Mouse (Mus musculus) heart, postnatal 0 days (tissue): ENCODE data around the gene Dnaic2. TPM values are rescaled to one million over a fixed set of nuclear protein-coding genes. Genes with fewer than 3 reads are reported as not detected.

ENCODE experiments used
- ATAC-seq: fragments of 200-750 bp; cut with Nextera tagmentation; 2 replicates; pipeline ENCODE4 v1.8.0; 2017; ENCODE audit warnings: low read depth, moderate number of reproducible peaks, moderate library complexity; ENCODE audit not compliant: insufficient read depth
- DNase-seq: peaks from one replicate; pipeline ENCODE4 v3.0.0-alpha.2; 2016; ENCODE audit warnings: low spot score
- H3K27ac ChIP-seq: fragments of 300-500 bp; sonication (generic); 2 replicates; pipeline ENCODE4 v1.5.1; 2014; ENCODE audit warnings: low read depth, mild to moderate bottlenecking
- H3K27me3 ChIP-seq: fragments of 300-500 bp; sonication (generic); 2 replicates; pipeline ENCODE4 v1.6.1; 2014; ENCODE audit warnings: low read length, mixed read lengths; ENCODE audit not compliant: control insufficient read depth, insufficient read depth
- H3K36me3 ChIP-seq: fragments of 300-500 bp; sonication (generic); replicated peaks from 2 replicates; pipeline ENCODE4 v1.6.1; 2014; ENCODE audit warnings: low read length, mixed read lengths; ENCODE audit not compliant: control insufficient read depth, insufficient read depth
- H3K4me1 ChIP-seq: fragments of 300-500 bp; sonication (generic); 2 replicates; pipeline ENCODE4 v1.6.1; 2014; ENCODE audit warnings: antibody characterized with exemption; ENCODE audit not compliant: control insufficient read depth, insufficient read depth
- H3K4me2 ChIP-seq: fragments of 300-500 bp; sonication (generic); 2 replicates; pipeline ENCODE4 v1.6.1; 2014; ENCODE audit warnings: low read depth, mild to moderate bottlenecking, low read length, moderate library complexity
- H3K4me3 ChIP-seq: fragments of 300-500 bp; sonication (generic); 2 replicates; pipeline ENCODE4 v1.5.1; 2014; ENCODE audit warnings: low read depth, low read length
- H3K9ac ChIP-seq: fragments of 300-500 bp; sonication (generic); replicated peaks from 2 replicates; pipeline ENCODE4 v1.6.1; 2014; ENCODE audit warnings: low read depth, low read length, mixed read lengths
- H3K9me3 ChIP-seq: fragments of 300-500 bp; sonication (generic); replicated peaks from 2 replicates; pipeline ENCODE4 v1.6.1; 2016; ENCODE audit warnings: low read length; ENCODE audit not compliant: control insufficient read depth
- CTCF ChIP-seq: IDR thresholded peaks from 2 replicates; pipeline ENCODE4 v1.5.1; 2016; ENCODE audit warnings: antibody characterized with exemption, control low read depth, low read depth
- EP300 ChIP-seq: IDR thresholded peaks from 2 replicates; pipeline ENCODE4 v1.6.1; 2016; ENCODE audit warnings: antibody characterized with exemption, low read depth
- WGBS: fragments of 180-500 bp; shearing (Covaris S2); extraction: QIAGEN DNeasy Blood & Tissue Kit; methylation state at CpG from one replicate; pipeline ENCODE4 v1.1.7; 2014; 5-methylcytosine and 5-hydroxymethylcytosine counted together
- polyA plus RNA-seq: library from polyadenylated mRNA; unstranded; fragments of >200 nt; fragmentation: Nextera tagmentation; extraction: Ambion mirVana; gene quantifications from 2 replicates; pipeline ENCODE4 v1.2.1, GENCODE M21; 2015
- total RNA-seq: library from RNA; depleted of rRNA; stranded (reverse); fragments of >200 nt; gene quantifications from 2 replicates; pipeline ENCODE4 v1.2.3, GENCODE M21; 2014; ENCODE audit warnings: low replicate concordance

The Dnaic2 gene
- total and polyA plus RNA-seq, 2 experiments from 2014 or later, result 0.33 TPM; not detected in 1

GRCm38 (mm10) chr11:114795231-114795746 is 68.1 kb downstream of the Dnaic2 start:
- H3K9me3 ChIP-seq, result no peaks in the 10 kb centered on the region
- peak overlapping the region; percentile 37 for H3K4me3 ChIP-seq
- DNase-seq (no peak), ATAC-seq (peak; percentile 59)
- 0 out of 2 replicates have a peak, but pooled peaks cover 10% of the 10 kb centered on the region for H3K4me1 ChIP-seq
- TF ChIP-seq CTCF, result peak; percentile 38
- no peak for TF ChIP-seq EP300
- no peaks in the 10 kb centered on the region for H3K36me3 ChIP-seq
- peak overlapping the region; percentile 63 for H3K4me2 ChIP-seq
- under 1% methylated on average over 7 of the region's 7 CpGs for WGBS
- no peak overlapping the region for H3K9ac ChIP-seq
- no peak overlapping the region for H3K27ac ChIP-seq
- peaks cover 53% of the 10 kb centered on the region for H3K27me3 ChIP-seq

- Histone ChIP-seq H3K27me3 (peaks cover 47% of the 10 kb centered on the region), H3K4me2 (peak within 1 kb of the TSS; percentile 63), H3K4me1 (0 out of 2 replicates have a peak, but pooled peaks cover 10% of the 10 kb centered on the region), H3K4me3 (peak within 1 kb of the TSS; percentile 37), H3K27ac (no peak within 1 kb of the TSS), H3K9me3 (no peaks in the 10 kb centered on the region), H3K9ac (no peak within 1 kb of the TSS), H3K36me3 (no peaks in the 10 kb centered on the region)
- WGBS, result 9% methylated on average over 4 of the region's 4 CpGs
- TF ChIP-seq CTCF (no peak), EP300 (no peak)
- ATAC-seq (no peak; the same call in 1 of the 2 replicates), DNase-seq (no peak)
These were observed 68.7 kb downstream of the Dnaic2 start, which contains the start of gene Btbd17 for GRCm38 (mm10) chr11:114795848-114796322. TSS of gene Btbd17 (minus strand) at chr11:114795945.

- WGBS, result 84% methylated on average over 7 of the region's 7 CpGs
- no peak for ATAC-seq
- DNase-seq, result no peak
- TF ChIP-seq EP300 (no peak), CTCF (no peak)
- Histone ChIP-seq H3K9me3 (no peaks in the 10 kb centered on the region; the same call in 1 of the 2 replicates), H3K9ac (no peak overlapping the region), H3K36me3 (no peaks in the 10 kb centered on the region), H3K4me1 (0 out of 2 replicates have a peak, but pooled peaks cover 1% of the 10 kb centered on the region), H3K27me3 (peaks cover 35% of the 10 kb centered on the region), H3K4me2 (no peak overlapping the region), H3K27ac (no peak overlapping the region), H3K4me3 (no peak overlapping the region)
These were observed 70.0 kb downstream of the Dnaic2 start for GRCm38 (mm10) chr11:114797176-114797575.

GRCm38 (mm10) chr11:114797981-114798380 is 70.8 kb downstream of the Dnaic2 start:
- Histone ChIP-seq H3K9ac (no peak overlapping the region), H3K9me3 (no peaks in the 10 kb centered on the region; the same call in 1 of the 2 replicates), H3K4me2 (no peak overlapping the region), H3K27ac (no peak overlapping the region), H3K4me1 (no peaks in the 10 kb centered on the region), H3K4me3 (no peak overlapping the region), H3K36me3 (no peaks in the 10 kb centered on the region), H3K27me3 (peaks cover 26% of the 10 kb centered on the region)
- no peak for TF ChIP-seq CTCF
- no peak for TF ChIP-seq EP300
- ATAC-seq (no peak), DNase-seq (no peak)
- WGBS, result 64% methylated on average over 3 of the region's 3 CpGs

GRCm38 (mm10) chr11:114798624-114799023 is 71.4 kb downstream of the Dnaic2 start, which contains the start of gene Gpr142:
TSS of gene Gpr142 (plus strand) at chr11:114798924.
- WGBS, result 89% methylated on average over 3 of the region's 3 CpGs
- Histone ChIP-seq H3K4me3 (no peak within 1 kb of the TSS), H3K27me3 (peaks cover 20% of the 10 kb centered on the region), H3K9me3 (no peaks in the 10 kb centered on the region; the same call in 1 of the 2 replicates), H3K4me2 (no peak within 1 kb of the TSS), H3K9ac (no peak within 1 kb of the TSS), H3K36me3 (no peaks in the 10 kb centered on the region), H3K4me1 (no peaks in the 10 kb centered on the region), H3K27ac (no peak within 1 kb of the TSS)
- ATAC-seq (no peak), DNase-seq (no peak)
- no peak for TF ChIP-seq EP300
- no peak for TF ChIP-seq CTCF
